In the genomic region with DNA sequence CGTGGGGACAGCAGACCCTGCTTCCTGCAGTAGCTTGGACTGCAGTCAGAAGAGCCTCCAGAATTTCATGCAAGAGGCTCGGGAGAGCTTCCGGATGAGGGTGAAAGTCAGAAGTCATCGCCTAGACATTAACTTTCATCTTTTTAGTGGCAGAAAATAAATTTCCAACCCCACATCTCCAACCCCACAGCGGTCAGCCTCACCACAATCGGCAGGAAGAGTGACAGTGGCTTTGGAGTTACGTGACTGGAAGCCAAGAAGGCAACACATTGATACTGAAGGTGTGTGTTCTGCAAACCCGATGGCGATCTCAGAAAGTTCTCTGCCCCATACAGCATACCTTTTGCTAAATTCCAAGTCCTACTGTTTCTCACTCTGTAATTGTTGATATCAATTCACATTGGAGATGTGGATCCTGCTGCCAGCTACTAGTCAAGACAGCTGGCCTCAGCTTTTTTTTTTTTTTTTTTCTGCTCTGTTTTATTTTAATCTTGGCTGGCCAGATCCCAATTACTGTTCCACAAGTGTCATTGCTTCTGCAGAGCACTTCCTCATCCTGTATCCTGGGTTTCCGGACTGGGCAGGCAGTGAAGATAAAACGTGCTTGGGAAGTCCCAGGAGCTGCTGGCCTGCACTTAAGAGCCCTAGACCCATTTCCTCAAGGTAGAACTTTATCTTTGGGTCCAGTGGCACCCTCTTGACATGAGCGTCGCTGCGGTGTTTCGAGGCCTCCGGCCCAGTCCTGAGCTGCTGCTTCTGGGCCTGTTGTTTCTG, we compare ENCODE assay signal across 9 mouse cellular contexts. TPM values are rescaled to one million over a fixed set of nuclear protein-coding genes. Genes with fewer than 3 reads are reported as not detected.
DNase-seq lines count a peak whose midpoint lies in the region; ATAC-seq and TF ChIP-seq lines count a peak whose summit lies in the region.
"Had no signal": no experiment of that assay in that cellular context is flagged by ENCODE, and none has a peak within 500 bp of the region (broad histone marks: within the 10 kb centered on the region; RNA-seq: fewer than 3 reads in every experiment).

Gene Pf4, plus strand, starts transcription at position 556 of the 774 bp plus-strand sequence.

- H3K36me3 ChIP-seq in thymus, adult 2 months (ENCODE audit: control insufficient read depth, insufficient read depth, low read length), result no peaks in the 10 kb centered on the region
- no peaks in the 10 kb centered on the region for H3K36me3 ChIP-seq in heart, embryonic 14.5 days (ENCODE audit: control insufficient read depth, insufficient read depth, low read length)
- H3K36me3 ChIP-seq in kidney, postnatal 0 days (ENCODE audit: insufficient read depth, low read length), result no peaks in the 10 kb centered on the region

- no peak within 1 kb of the TSS for H3K4me3 ChIP-seq in thymus, adult 2 months (ENCODE audit: control insufficient read depth, insufficient read depth, low read length)
- H3K4me3 ChIP-seq in heart, embryonic 14.5 days (ENCODE audit: control insufficient read depth in 1 of 2, insufficient read depth in 1 of 2, low read depth in 1 of 2, low read length in 2 of 2), result no peak within 1 kb of the TSS
- no peak within 1 kb of the TSS for H3K4me3 ChIP-seq in kidney, postnatal 0 days (replicated peaks; ENCODE audit: low read depth, low read length)
- H3K4me3 ChIP-seq: myocyte had no signal

- ATAC-seq in heart, embryonic 14.5 days (ENCODE audit: insufficient number of reproducible peaks, insufficient read depth, low FRiP score, low read depth), result no peak; the same call in 1 of the 2 replicates
- no peak for ATAC-seq in kidney, postnatal 0 days (replicated peaks; ENCODE audit: low FRiP score, low read depth)
- peak; percentile 57 for ATAC-seq in megakaryocyte progenitor cell, adult 5-6 weeks (replicated peaks; ENCODE audit: poor library complexity)

- H3K9ac ChIP-seq in heart, embryonic 14.5 days (ENCODE audit: low read length), result no peak within 1 kb of the TSS
- no peak within 1 kb of the TSS for H3K9ac ChIP-seq in kidney, postnatal 0 days (ENCODE audit: low read depth, low read length)

- WGBS in thymus, adult 2 months, result 14% methylated on average over 16 of the region's 16 CpGs
- WGBS in heart, embryonic 14.5 days, result 54% methylated on average over 16 of the region's 16 CpGs
- 64% methylated on average over 16 of the region's 16 CpGs for WGBS in kidney, postnatal 0 days

- no peak within 1 kb of the TSS for H3K27ac ChIP-seq in thymus, adult 2 months (ENCODE audit: control insufficient read depth, insufficient read depth, low read length)
- peak within 1 kb of the TSS; percentile 22 to 45; a peak in 1 of 4 replicates for H3K27ac ChIP-seq in heart, embryonic 14.5 days (replicated peaks in 1 of 2; ENCODE audit: control insufficient read depth in 1 of 2, insufficient read depth in 1 of 2, low read depth in 2 of 2, low read length in 2 of 2)
- no peak within 1 kb of the TSS for H3K27ac ChIP-seq in kidney, postnatal 0 days

- no peak for TF ChIP-seq POLR2A in thymus, adult 2 months (IDR thresholded peaks at IDR 0.05; ENCODE audit: control insufficient read depth, extremely low read depth, insufficient read depth, low read length, poor library complexity)

- H3K4me1 ChIP-seq in thymus, adult 2 months (replicated peaks; ENCODE audit: control insufficient read depth, insufficient read depth, low read length), result 0 out of 2 replicates have a peak, but pooled peaks cover 2% of the 10 kb centered on the region
- peaks cover 4 to 6% of the 10 kb centered on the region in 2 experiments; a peak in 3 of 4 replicates for H3K4me1 ChIP-seq in heart, embryonic 14.5 days (ENCODE audit: control insufficient read depth in 2 of 2, insufficient read depth in 2 of 2, low read length in 2 of 2)
- H3K4me1 ChIP-seq in kidney, postnatal 0 days (replicated peaks; ENCODE audit: insufficient read depth, low read length), result no peaks in the 10 kb centered on the region

- H3K4me2 ChIP-seq in heart, embryonic 14.5 days (ENCODE audit: low read length), result peak within 1 kb of the TSS; percentile 38
- H3K4me2 ChIP-seq in kidney, postnatal 0 days (ENCODE audit: low read length), result peak within 1 kb of the TSS; percentile 23; the same call in 1 of the 2 replicates

- DNase-seq in thymus, adult 2 months, result no peak
- DNase-seq in thymus, postnatal 25 days, result no peak
- DNase-seq in kidney, postnatal 0 days (ENCODE audit: low spot score), result peak; percentile 60
- DNase-seq in frontal cortex, postnatal 36 days (ENCODE audit: low spot score in 2 of 2), result no peak
- DNase-seq in frontal cortex, postnatal 10 days (ENCODE audit: low spot score in 2 of 2), result no peak
- DNase-seq in right cerebral cortex, adult 18-20 months, result no peak

- H3K27me3 ChIP-seq in thymus, adult 2 months (ENCODE audit: control insufficient read depth, insufficient read depth, low read length), result no peaks in the 10 kb centered on the region
- H3K27me3 ChIP-seq in heart, embryonic 14.5 days (ENCODE audit: control insufficient read depth, insufficient read depth, low read length), result no peaks in the 10 kb centered on the region
- H3K27me3 ChIP-seq in kidney, postnatal 0 days (ENCODE audit: insufficient read depth, low read length), result no peaks in the 10 kb centered on the region

- TF ChIP-seq CTCF in thymus, adult 2 months (IDR thresholded peaks at IDR 0.05; ENCODE audit: borderline replicate concordance, control insufficient read depth, extremely low read depth, insufficient read depth, low read length, poor library complexity), result no peak
- TF ChIP-seq CTCF in kidney, postnatal 0 days (IDR thresholded peaks at IDR 0.05; ENCODE audit: low read depth), result no peak

- no peaks in the 10 kb centered on the region for H3K9me3 ChIP-seq in heart, embryonic 14.5 days (ENCODE audit: control insufficient read depth, low read length)
- no peaks in the 10 kb centered on the region for H3K9me3 ChIP-seq in kidney, postnatal 0 days (replicated peaks; ENCODE audit: low read length)

RNA-seq across cellular contexts. Expression of gene Pf4, which starts in this region (rescaled TPM):
- polyA plus RNA-seq in thymus, adult 2 months (2012; rRNA removed), result 9.1 and 23.1 TPM in 2 replicates
- 33.7 and 35.5 TPM in 2 replicates for polyA plus RNA-seq in heart, embryonic 14.5 days (2014; fragmentation: Nextera tagmentation; extraction: Ambion mirVana)
- polyA plus RNA-seq in kidney, postnatal 0 days (2015; fragmentation: Nextera tagmentation; extraction: Ambion mirVana), result 69.2 and 71.7 TPM in 2 replicates
- 0.64 and 3.3 TPM in 2 replicates for total RNA-seq in megakaryocyte progenitor cell, adult 5-6 weeks (2015)
- total RNA-seq in megakaryocyte progenitor cell, adult 5-6 weeks (2017), result 1.2 and 2.2 TPM in 2 replicates
- polyA plus RNA-seq: myocyte had no signal

Comparison
In these comparisons a context has a peak if more than half of its experiments do, and no peak if none do; other contexts are left out.
1. H3K27ac ChIP-seq: peak in heart, embryonic 14.5 days (2 of 2); none in thymus, adult 2 months (single experiment) and kidney, postnatal 0 days (single experiment).